Mouse (Mus musculus): ENCODE measurements around the gene Kirrel3.

Kirrel3 gene

DNA sequence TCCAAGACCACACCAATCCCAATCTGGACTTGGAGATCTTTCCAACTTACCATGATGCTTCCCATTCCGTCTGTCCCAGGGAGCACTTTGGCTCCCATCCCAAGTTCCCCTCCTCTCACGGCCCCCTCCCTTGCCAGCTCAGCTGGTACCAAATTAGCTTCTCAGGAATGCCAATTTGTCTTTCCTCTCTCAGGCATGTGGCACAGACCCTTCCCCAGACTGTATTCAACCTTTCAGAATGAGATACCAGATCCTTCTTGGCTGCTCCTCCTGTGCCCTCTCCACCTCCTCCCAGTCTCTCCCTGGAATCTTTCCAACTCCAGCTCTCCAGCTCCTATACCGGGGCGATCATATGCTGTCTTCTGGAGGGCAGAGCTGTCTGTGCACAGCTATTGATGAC is 264.2 kb downstream of the Kirrel3 start:
- DNase-seq (ENCODE audit: low read depth, low spot score): no peak

DNA sequence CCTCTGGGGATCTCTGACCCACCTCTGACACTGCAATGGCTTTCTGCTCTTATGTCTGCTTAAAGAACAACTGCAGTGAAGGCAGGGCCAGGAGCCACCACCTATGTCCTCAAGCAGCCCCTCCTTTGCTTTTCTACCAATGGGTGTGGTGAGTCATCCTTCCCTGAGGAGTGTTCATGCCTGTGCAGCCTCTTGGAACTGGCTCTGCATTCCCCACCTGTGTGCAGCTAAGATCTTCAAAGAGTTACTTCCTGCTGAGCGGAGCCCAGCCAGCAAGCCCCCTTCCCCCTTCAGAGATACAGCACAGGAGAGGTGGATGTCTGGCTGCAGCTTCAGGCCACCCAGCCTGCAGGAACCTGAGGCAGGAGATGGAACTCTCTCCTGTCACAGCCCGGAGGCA is 265.2 kb downstream of the Kirrel3 start:
- DNase-seq (ENCODE audit: low read depth, low spot score): no peak

DNA sequence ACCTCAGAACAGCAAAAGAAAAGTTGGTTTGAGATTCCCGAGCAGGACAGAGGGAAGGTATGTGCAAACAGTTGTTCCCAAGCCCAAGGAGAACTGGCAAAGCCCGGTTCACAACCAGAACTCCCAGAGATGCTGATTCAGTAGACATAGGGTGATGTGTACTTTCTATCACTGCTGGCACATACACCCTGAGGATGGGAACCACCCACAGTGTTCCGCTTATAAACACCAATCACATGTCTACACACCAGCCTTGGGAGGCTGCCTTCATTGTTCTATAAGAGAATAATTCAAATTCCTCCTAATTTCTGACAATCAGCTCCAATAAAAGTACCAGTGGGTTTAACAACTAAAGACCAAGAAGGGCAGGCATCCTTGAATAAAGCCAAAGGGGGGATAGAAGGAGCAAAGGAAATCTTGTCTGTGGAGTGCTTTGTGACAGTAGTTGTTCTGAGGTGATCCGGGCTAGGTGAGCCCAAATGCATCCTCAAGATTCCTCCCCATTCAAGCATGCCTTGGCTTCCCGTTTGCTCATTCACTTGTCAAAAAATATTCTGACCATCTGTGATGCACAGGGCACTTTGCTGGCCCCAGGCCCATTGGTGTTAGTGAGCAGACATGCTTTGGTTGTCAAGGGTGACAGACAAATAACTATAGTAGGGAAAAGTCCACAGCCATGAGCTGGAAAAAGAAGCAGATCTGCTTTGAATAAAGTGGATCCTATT is 266.5 kb downstream of the Kirrel3 start:
- DNase-seq (ENCODE audit: low read depth, low spot score): no peak

GRCm38 (mm10) chr9:34752801-34753170 is 267.1 kb downstream of the Kirrel3 start:
- peak; percentile 25 for DNase-seq (ENCODE audit: low read depth, low spot score)

DNA sequence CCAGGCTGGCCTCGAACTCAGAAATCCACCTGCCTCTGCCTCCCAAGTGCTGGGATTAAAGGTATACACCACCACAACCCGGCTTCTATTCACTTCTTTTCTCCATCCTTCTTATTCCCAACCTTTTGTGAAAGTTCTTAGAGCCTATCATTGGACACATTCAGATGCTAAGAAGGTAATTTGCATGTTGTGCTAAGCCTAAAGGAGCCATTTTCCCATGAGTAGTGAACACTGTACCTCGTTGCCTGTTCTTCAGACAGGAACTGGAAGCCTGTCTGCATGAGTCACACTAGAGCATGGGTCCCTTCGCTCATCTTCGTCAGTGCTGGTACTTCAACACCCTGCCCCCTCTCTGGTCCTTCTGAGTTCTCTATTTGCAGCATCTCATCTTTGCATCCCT is 268.2 kb downstream of the Kirrel3 start:
- DNase-seq (ENCODE audit: low read depth, low spot score): no peak

DNA sequence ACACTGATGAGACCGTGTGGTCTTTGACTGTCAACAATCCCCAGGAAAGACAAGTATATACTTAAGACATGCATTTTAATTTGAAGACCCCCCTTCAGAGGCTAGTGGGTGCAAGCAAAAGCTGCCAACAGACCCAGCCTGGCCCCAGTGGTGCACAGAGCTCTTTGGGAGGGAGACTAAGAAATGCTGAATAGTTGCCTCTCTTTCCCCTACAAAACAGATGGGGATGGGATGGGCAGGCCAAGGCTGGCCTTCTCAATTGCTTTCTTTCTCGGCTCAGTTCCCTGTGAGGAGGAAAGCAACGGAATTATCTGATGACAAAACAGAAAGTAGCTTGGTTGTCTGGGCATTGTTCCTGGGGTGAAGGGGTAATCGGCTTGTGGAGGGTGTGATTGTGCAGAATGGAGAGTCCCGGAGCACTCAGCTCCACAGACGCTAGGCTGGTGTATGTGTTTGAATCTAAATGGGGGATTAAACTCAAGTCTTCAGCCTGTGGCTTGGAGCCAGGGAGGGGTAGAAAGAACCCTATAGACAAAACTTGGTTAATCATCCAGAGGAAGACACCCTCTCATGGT is 268.9 kb downstream of the Kirrel3 start:
- DNase-seq (ENCODE audit: low read depth, low spot score): no peak

DNA sequence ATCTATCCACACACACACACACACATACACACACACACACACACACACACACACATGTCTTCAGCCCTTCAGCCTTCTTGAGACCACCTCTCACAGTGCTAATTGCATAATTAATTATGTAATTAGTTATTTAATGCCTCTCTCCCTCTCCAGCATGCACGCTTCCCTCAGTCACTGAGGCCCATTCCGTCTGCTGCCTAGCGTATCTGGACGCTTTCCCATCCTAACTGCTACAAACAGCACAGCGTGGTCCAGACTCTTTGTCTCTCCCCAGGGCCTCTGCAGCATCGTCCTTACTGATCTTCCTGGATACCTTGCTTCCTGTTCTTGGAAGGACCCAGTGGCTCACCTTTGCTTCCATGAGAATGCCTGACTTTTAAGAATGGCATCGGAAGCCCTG is 270.4 kb downstream of the Kirrel3 start:
- no peak for DNase-seq (ENCODE audit: low read depth, low spot score)

- DNase-seq (ENCODE audit: low read depth, low spot score): no peak
Measured at GRCm38 (mm10) chr9:34758925-34759324, 273.2 kb downstream of the Kirrel3 start.

DNA sequence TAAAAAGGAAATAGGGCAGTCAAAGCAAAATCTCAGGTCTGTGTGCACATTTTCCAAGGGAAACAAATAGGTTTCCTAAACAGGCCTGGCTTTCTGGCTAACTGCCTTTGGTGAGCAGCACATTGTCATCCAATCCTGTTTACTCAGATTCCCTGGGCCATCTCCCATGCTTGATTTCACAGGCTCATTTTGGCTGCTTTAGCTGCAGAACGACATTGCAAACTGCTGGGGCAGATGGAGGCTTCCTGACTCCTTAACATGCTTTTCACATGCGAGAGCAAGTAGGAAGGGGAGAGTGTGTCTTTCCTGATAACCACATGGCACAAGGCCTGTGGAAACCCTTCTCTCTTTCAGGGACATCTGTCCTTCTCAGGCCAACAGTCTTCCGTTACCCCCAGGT is 274.8 kb downstream of the Kirrel3 start:
- DNase-seq (ENCODE audit: low read depth, low spot score): no peak

GRCm38 (mm10) chr9:34766792-34767623 is 281.3 kb downstream of the Kirrel3 start:
- no peak for DNase-seq (ENCODE audit: low read depth, low spot score)

DNA sequence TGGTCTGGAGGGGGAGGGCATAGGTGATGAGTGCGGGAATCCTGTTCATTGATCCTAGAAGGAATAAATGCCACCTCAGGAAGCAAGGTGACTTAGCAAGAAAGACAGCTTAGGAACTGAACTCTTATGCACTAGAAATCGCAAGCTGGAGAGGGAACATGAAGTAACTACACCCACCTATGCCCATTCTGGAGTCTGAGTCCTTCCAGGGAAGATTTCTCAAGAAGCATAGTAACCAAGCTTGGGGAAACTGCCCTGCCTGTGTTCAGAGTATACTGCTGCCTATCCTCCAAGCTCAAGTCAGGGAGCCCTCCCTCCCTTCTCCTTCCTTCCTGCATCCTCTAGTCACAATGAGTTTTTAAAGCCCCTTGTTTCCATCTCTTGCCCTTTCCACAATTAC is 283.3 kb downstream of the Kirrel3 start:
- DNase-seq (ENCODE audit: low read depth, low spot score): no peak

GRCm38 (mm10) chr9:34770951-34771350 is 285.3 kb downstream of the Kirrel3 start:
- no peak for DNase-seq (ENCODE audit: low read depth, low spot score)

DNA sequence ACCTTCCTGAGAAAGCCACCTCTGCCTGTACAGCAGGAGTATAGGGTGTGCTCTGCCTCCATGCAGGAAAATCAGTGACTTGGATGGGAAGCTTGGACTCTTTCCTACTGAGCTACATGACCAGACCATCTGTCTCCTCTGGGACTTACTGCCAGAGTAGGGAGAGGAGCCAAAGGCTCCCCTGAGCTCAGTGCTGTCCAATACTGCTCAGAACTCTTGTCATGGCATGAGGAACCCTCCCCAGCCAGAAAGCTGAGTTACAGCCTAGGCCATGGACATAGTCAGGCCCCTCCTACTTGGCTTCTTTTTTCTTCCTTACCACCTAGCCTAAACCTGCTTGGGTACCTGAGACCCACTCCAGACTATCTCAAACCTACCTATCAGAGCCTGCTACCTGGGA is 285.7 kb downstream of the Kirrel3 start:
- DNase-seq (ENCODE audit: low read depth, low spot score): no peak

DNA sequence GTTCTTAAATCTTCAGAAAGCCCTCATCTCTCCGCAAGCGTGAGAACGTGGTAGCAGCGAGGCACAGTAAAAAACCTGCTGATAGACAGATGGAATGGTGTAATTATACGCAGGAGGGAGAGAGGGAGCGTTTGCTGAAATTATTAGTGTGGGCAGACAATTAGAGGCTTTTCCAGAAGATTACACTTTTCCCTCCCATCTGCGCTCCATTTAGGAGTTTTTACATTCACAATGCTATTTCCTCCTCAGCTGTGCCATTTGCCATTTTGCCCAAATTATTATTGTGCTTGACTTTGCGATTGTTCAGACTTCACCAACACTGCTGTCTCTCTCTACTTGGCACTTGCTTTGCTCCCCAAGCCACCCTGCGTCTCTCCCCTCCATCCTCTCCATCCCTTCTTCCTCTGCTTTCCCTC is 286.3 kb downstream of the Kirrel3 start:
- no peak for DNase-seq (ENCODE audit: low read depth, low spot score)

DNA sequence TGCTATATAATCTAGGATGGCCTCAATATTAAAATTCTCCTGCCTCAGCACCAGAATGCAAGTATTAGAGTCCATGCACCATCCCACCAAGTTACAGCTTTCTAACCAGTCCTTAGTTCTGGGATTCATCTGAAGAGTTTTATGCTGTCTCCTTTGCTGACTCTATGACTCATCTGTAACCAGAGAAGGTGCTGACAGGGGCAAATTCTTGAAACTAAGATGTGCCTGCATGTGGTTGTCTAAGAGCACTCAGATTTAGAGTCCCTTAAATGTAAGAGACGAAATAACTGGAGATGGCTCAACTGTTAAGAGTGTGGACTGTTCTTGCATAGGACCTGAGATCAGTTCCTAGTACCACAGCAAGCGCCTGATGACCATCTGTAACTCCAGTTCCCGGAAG is 295.7 kb downstream of the Kirrel3 start:
- DNase-seq (ENCODE audit: low read depth, low spot score): no peak

DNA sequence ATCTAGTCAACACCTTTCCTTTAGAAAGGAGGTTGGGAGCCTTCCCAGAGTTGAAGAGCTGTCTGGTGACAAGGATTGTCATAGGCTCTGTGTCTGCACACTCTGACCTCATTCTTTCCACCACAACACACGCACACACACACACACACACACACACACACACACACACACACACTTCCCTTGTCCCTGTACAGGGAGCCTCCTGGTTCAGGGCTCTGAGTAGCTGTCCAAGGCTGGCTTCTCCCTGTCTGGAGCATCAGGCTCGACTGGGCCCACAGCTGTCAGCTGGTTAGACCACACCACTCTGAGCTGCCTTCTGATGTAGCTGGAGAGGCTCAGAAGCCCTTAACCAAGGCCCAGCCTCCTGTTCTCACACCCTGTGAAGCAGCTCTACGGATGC is 302.2 kb downstream of the Kirrel3 start:
- DNase-seq (ENCODE audit: low read depth, low spot score): no peak

DNA sequence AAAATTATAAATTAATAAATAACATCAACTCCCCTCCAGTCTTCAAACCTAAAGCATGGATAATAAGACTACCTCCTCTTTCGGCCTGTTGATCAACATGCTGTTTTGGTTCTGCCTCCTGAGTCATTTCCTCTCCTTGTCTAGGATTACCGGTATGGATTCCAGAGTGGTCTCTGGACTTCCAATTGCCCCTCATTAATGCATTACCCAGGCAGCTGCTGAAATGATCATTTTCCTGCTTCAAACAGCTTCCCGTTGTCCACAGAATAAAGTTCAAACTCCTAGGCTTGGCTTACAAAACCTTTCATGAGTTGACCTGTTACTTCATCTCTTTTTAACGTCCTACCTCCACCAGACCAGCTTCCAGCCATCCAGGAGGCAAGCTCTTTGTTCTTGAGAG is 309.5 kb downstream of the Kirrel3 start:
- no peak for DNase-seq (ENCODE audit: low read depth, low spot score)

- no peak for DNase-seq (ENCODE audit: low read depth, low spot score)
Measured at GRCm38 (mm10) chr9:34797688-34798339, 312.1 kb downstream of the Kirrel3 start.

DNA sequence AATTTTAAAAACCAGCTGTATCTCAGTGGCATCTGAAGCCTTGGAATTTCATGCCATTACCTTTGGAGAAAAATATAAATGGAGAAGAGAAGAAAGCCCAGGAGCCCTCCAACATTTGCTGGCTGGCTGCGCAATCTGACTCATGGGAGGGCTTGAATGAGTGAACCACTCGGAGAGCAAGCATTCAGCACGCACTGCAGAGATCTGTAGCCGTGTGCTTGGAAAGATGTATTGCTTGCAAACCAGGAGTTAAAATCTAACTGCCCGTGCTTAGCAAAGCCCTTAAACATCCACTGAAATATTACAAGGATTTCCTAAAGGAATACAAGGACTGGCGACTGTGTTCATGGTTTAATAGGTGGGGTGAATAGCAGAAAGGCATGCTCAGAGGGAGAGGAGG is 316.0 kb downstream of the Kirrel3 start:
- DNase-seq (ENCODE audit: low read depth, low spot score): no peak

GRCm38 (mm10) chr9:34806854-34807253 is 321.2 kb downstream of the Kirrel3 start:
- no peak for DNase-seq (ENCODE audit: low read depth, low spot score)

DNA sequence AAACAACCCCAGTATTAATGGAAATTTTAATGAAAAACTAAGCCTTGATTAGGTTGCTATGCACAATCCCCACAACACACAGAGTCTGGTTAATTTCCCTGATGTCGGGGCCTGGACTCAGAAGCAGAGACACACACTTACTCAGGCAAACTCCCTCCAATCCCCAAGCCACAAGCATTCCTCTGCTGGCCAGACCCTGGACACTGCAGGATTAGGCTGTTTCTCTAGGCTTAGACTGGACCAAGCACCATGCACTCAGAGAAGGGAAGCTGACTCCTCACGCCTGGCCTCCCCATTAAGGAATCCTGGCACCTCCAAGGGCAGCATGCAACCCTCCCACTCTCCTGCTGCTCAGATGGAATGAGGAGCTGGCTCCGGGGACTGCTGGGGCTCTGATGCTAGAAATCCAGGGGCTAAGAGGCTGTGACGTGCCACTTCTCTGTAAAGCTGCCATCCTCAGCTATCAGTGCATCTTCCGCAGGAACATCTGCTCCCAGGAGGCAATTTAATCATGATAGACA is 324.4 kb downstream of the Kirrel3 start:
- DNase-seq (ENCODE audit: low read depth, low spot score): no peak

GRCm38 (mm10) chr9:34818325-34818976 is 332.8 kb downstream of the Kirrel3 start:
- no peak for DNase-seq (ENCODE audit: low read depth, low spot score)

All from retina, adult 2 months (tissue).